Mouse (Mus musculus): ENCODE data around the gene Ckap5. TPM values are rescaled to one million over a fixed set of nuclear protein-coding genes. Genes with fewer than 3 reads are reported as not detected.

Gene Ckap5
- polyA plus RNA-seq (2017; shearing (Covaris generic)): 27.1 TPM

GRCm38 (mm10) chr2:91526294-91527146 lies at the start of gene Ckap5:
TSS of gene Ckap5 (plus strand) at chr2:91526762.

GRCm38 (mm10) chr2:91636229-91636628 lies 109.7 kb downstream of the Ckap5 start, which contains the start of gene F2:
TSS of gene F2 (minus strand) at chr2:91636414.

DNA sequence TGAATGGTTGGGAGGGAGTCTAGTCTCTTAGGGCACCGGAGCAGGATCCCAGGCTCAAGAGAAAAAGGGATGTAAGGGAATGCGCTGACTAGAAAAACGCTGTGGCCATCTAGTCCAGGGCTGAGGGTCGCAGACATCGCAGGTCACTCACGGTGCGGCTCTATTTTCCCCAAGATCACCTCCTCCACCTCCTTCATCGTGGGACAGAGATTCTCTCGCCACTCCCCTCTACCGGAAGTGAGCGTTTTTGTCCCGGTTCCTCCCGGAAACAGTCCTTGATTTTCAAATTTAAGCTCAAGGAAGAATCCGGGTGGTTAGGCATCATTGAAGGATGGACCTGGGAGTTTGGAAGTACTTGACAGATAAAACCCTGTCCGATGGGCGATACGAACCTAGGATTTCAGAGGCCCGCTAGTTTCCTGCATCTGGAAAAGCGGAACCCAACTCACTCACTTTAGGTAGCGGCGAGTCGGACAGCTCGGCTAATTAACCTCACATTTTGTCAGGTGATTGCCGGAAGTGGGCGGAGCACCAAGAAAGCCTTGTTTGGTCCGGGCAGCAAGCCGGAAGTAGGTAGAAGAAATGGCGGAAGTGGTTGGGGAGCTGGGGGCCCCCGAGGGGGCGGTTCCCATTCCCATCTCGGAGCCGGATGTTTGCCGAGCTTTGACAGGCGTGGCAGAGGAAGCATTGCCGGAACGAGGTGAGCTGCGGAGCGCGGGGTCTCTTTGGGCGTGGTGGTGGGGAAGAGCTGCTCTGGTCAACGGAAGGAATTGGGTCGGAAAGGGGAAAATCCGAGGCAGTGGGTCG lies 123.2 kb downstream of the Ckap5 start, which contains the start of the genes Zfp408 and Arhgap1:
Gene Zfp408 (minus strand): TSS at position 239 of the 807 bp plus-strand sequence.
Gene Arhgap1 (plus strand): TSS at position 308 of the 807 bp plus-strand sequence.

Other genes with a start within 250 kb of the Ckap5 start
- 16.4 TPM for gene 1110051M20Rik, start 82.1 kb upstream of the Ckap5 start, polyA plus RNA-seq (2017; shearing (Covaris generic))
- 0.35 TPM for gene Lrp4, start 69.3 kb upstream of the Ckap5 start, polyA plus RNA-seq (2017; shearing (Covaris generic))
- gene F2, start 109.7 kb downstream of the Ckap5 start, polyA plus RNA-seq (2017; shearing (Covaris generic)): not detected
- 10.9 TPM for gene Zfp408, start 123.0 kb downstream of the Ckap5 start, polyA plus RNA-seq (2017; shearing (Covaris generic))
- gene Arhgap1, start 123.1 kb downstream of the Ckap5 start, polyA plus RNA-seq (2017; shearing (Covaris generic)): 114 TPM
- 48.5 TPM for gene Atg13, start 183.8 kb downstream of the Ckap5 start, polyA plus RNA-seq (2017; shearing (Covaris generic))
- 5.2 TPM for gene Harbi1, start 184.1 kb downstream of the Ckap5 start, polyA plus RNA-seq (2017; shearing (Covaris generic))
- 39.2 TPM for gene Ambra1, start 203.4 kb downstream of the Ckap5 start, polyA plus RNA-seq (2017; shearing (Covaris generic))